Mouse (Mus musculus) olfactory bulb, adult 2 months (tissue): ENCODE measurements around the gene Thap7. TPM values are rescaled to one million over a fixed set of nuclear protein-coding genes. Genes with fewer than 3 reads are reported as not detected.
A peak's percentile ranks its signal among the peaks of the same experiment; 100 is the strongest.

Experiments used
- H3K27ac ChIP-seq: fragments of 200-500 bp; 2 replicates; pipeline ENCODE4 v1.5.1; 2012; ENCODE audit warnings: low read depth, low read length; ENCODE audit not compliant: insufficient read depth
- H3K4me1 ChIP-seq: fragments of 200-500 bp; 2 replicates; pipeline ENCODE4 v1.6.1; 2012; ENCODE audit warnings: low read length; ENCODE audit not compliant: control insufficient read depth, insufficient read depth
- H3K4me3 ChIP-seq: fragments of 200-500 bp; 2 replicates; pipeline ENCODE4 v1.5.1; 2012; ENCODE audit warnings: mild to moderate bottlenecking, low read depth, low read length, moderate library complexity; ENCODE audit not compliant: insufficient read depth
- CTCF ChIP-seq: fragments of 200-500 bp; IDR thresholded peaks from 2 replicates; pipeline ENCODE4 v1.5.1; 2012; ENCODE audit warnings: low read depth, mild to moderate bottlenecking, low read length, moderate library complexity; ENCODE audit not compliant: insufficient read depth
- POLR2A ChIP-seq: fragments of 200-500 bp; IDR thresholded peaks from 2 replicates; pipeline ENCODE4 v1.6.1; 2012; ENCODE audit warnings: mild to moderate bottlenecking, low read depth, low read length, moderate library complexity; ENCODE audit not compliant: insufficient read depth
- WGBS: fragments of 180-500 bp; shearing (Covaris S2); methylation state at CpG from one replicate; pipeline ENCODE4 v1.1.7; 2018; 5-methylcytosine and 5-hydroxymethylcytosine counted together
- polyA plus RNA-seq: library from polyadenylated mRNA; stranded (reverse); fragments of >200 nt; gene quantifications from 2 replicates; pipeline ENCODE4 v1.2.4, GENCODE M21; 2012; ENCODE audit warnings: low replicate concordance; ENCODE audit not compliant: missing spikeins, insufficient read depth, insufficient read length

The Thap7 gene
- not detected in 2 replicates for polyA plus RNA-seq

GRCm38 (mm10) chr16:17530640-17531288 lies at the start of gene Thap7:
Thap7 (minus strand) TSS chr16:17531136.
- under 1% methylated on average over 67 of the region's 67 CpGs for WGBS
- Histone ChIP-seq H3K27ac (peak within 1 kb of the TSS; percentile 63), H3K4me3 (peak within 1 kb of the TSS; percentile 77), H3K4me1 (peaks cover 10% of the 10 kb centered on the region; the same call in 1 of the 2 replicates)
- peak; percentile 85 for TF ChIP-seq POLR2A
- TF ChIP-seq CTCF, result no peak

GRCm38 (mm10) chr16:17576825-17577215 lies 45.9 kb upstream of the Thap7 start:
- Histone ChIP-seq H3K4me3 (peak overlapping the region; percentile 55), H3K27ac (no peak overlapping the region), H3K4me1 (peaks cover 36% of the 10 kb centered on the region)
- TF ChIP-seq POLR2A, result no peak
- TF ChIP-seq CTCF, result no peak
- 8% methylated on average over 8 of the region's 8 CpGs for WGBS

DNA sequence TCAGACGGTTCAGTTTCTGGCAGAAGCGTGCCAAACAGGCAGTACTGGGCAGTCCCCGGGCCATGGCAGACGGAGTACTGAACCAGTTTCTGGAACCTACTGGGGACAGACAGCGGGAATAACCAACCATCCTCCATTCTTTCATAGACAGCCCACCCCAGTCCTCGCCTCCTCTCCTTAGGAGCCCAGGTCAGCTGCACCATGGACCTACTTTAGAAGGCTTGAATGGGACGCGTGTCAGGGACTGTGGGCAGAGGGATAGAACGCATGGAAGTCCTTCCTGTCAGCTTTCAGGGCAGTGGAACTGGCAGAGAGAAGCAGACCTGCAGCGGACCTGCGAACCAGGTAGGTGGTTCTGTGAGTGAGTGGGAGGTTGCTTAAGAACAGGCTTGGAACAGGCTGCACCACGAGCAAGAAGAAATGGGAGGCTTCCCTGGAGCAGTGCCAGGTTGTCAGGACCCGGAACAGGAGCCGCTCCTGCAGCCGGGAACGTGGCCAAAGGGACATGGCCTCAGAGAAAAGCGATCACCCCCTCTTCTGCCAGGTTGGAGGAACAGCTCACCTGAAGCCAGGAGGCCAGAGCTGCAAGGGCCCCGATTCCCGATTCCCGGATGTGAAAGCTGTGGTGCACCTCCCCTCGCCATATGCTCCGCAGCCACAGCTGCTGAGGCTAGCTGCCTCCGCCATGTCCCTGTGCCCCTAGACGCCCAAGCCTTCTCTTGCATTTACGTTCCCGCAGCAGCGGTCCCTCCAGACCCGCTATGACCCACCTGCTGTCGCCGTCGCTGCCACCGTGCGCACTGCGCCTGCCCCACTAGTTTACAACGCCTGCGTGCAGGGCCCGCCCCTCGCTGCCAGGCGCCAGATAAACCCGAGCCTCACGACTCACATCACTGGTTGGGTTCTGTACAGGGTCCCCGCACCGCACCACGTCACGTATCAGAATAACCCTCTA lies 45.2 kb upstream of the Thap7 start:
- Histone ChIP-seq H3K27ac (no peak overlapping the region), H3K4me3 (peak overlapping the region; percentile 55), H3K4me1 (peaks cover 36% of the 10 kb centered on the region)
- WGBS, result 11% methylated on average over 45 of the region's 45 CpGs
- TF ChIP-seq POLR2A, result peak; percentile 27; the same call in 1 of the 2 replicates
- no peak for TF ChIP-seq CTCF

DNA sequence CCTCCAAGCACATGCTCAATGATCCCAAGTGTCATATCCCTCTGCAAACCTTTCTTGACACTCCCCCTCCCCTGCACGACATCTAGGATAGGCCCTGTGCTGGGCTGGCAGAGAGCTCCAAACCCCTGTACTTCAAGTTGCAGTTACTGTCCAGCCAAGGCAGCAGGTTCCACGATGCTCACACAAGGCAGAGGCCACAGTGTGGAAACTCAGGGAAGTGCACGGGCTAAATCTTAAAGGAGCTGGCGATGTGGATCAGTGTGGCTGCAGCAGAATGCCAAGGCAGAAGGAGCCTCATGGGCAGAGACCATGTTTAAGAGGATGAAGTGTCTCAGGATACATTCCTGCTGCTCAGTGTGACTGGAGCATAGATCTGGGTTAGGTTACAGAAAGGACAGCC lies 35.2 kb upstream of the Thap7 start:
- TF ChIP-seq POLR2A (no peak), CTCF (no peak)

GRCm38 (mm10) chr16:17564771-17565170 lies 33.8 kb upstream of the Thap7 start:
- Histone ChIP-seq H3K4me1 (peaks cover 22% of the 10 kb centered on the region), H3K4me3 (no peak overlapping the region), H3K27ac (no peak overlapping the region)
- 76% methylated on average over 3 of the region's 3 CpGs for WGBS
- TF ChIP-seq CTCF (no peak), POLR2A (no peak)

More for the DNA sequence above, 35.2 kb upstream of the Thap7 start:
- Histone ChIP-seq H3K4me3 (no peak overlapping the region), H3K4me1 (peaks cover 17% of the 10 kb centered on the region), H3K27ac (no peak overlapping the region)
- WGBS, result 31% methylated on average over 4 of the region's 4 CpGs

DNA sequence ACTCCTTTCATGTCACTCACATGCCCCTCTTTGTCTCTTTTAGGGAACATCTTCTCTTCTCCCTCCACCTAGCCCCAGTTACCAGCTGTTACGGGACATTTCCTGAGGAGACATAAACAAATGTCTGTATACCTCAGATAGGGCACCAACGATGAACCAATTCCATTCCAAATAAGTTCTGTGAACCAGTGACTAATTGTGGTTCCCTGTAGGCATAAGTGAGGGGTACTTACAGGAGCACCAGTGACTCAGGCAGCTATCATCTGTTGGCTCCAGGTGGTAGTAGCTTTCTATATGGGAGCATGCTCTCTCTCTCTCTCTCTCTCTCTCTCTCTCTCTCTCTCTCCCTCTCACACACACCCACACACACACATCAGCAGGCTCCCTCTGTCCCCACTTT lies 33.3 kb upstream of the Thap7 start:
- Histone ChIP-seq H3K4me3 (no peak overlapping the region), H3K27ac (peak overlapping the region; percentile 43; the same call in 1 of the 2 replicates), H3K4me1 (peaks cover 22% of the 10 kb centered on the region)
- WGBS, result 40% methylated on average over 2 of the region's 2 CpGs
- TF ChIP-seq CTCF (no peak), POLR2A (no peak)

- H3K4me1 ChIP-seq, result peaks cover 22% of the 10 kb centered on the region
- no peak overlapping the region for H3K4me3 ChIP-seq
- peak overlapping the region; percentile 43; the same call in 1 of the 2 replicates for H3K27ac ChIP-seq
- TF ChIP-seq CTCF (no peak), POLR2A (no peak)
- 9% methylated on average over 1 of the region's 1 CpGs for WGBS
Observed at GRCm38 (mm10) chr16:17563580-17563979, 32.6 kb upstream of the Thap7 start.

GRCm38 (mm10) chr16:17561751-17562208 lies 30.8 kb upstream of the Thap7 start, which contains the start of gene P2rx6:
P2rx6 (plus strand) TSS chr16:17561885.
- 3% methylated on average over 10 of the region's 10 CpGs for WGBS
- TF ChIP-seq POLR2A (no peak), CTCF (no peak)
- 0 out of 2 replicates have a peak within 1 kb of the TSS, but pooled peaks have one; percentile 12 for H3K27ac ChIP-seq
- peak within 1 kb of the TSS; percentile 31 for H3K4me3 ChIP-seq
- peaks cover 27% of the 10 kb centered on the region for H3K4me1 ChIP-seq

- Histone ChIP-seq H3K4me1 (peaks cover 27% of the 10 kb centered on the region), H3K4me3 (peak within 1 kb of the TSS; percentile 31), H3K27ac (no peak within 1 kb of the TSS)
- WGBS, result 7% methylated on average over 22 of the region's 22 CpGs
- TF ChIP-seq POLR2A (no peak), CTCF (no peak)
Observed at GRCm38 (mm10) chr16:17561128-17561750, 30.3 kb upstream of the Thap7 start, which contains the start of gene Lrrc74b. Lrrc74b (minus strand) TSS chr16:17561247.
